Mouse (Mus musculus) kidney, adult 2 months (tissue): ENCODE data around the gene Fgfr1op2.
"Not testable (repeated sequence)": the region's sequence is repeated elsewhere in the genome, so short reads cannot be mapped to it uniquely, and the experiment has no call there.

Experiments
- CTCF ChIP-seq: fragments of 200-500 bp; conservative IDR thresholded peaks from 2 replicates; pipeline ENCODE4 v1.5.1; 2011; ENCODE audit warnings: low read depth, mild to moderate bottlenecking, control low read depth, low read length, moderate library complexity, mixed read lengths; ENCODE audit not compliant: insufficient read depth, insufficient read length
- POLR2A ChIP-seq: fragments of 200-500 bp; IDR thresholded peaks from one replicate; pipeline ENCODE4 v1.6.1; 2011; ENCODE audit warnings: low read depth, low read length, control low read depth

DNA sequence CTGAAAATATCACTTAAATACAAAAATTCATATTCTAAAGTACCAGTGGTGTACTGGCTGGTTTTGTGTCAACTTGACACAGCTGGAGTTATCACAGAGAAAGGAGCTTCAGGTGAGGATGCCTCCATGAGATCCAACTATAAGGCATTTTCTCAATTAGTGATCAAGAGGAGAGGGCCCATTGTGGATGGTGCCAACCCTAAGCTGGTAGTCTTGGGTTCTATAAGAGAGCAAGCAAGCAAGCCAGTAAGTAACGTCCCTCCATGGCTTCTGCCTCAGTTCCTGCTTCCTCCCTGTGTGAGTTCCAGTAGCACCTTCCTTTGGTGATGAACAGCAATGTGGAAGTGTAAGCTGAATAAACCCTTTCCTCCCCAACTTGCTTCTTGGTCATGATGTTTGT is 14.5 kb upstream of the Fgfr1op2 start:
- not testable (repeated sequence) for TF ChIP-seq POLR2A, CTCF
